Mouse (Mus musculus): ENCODE measurements around the gene Eif4g3.
"Not testable (repeated sequence)": the region's sequence is repeated elsewhere in the genome, so short reads cannot be mapped to it uniquely, and the experiment has no call there.

Eif4g3 gene

DNA sequence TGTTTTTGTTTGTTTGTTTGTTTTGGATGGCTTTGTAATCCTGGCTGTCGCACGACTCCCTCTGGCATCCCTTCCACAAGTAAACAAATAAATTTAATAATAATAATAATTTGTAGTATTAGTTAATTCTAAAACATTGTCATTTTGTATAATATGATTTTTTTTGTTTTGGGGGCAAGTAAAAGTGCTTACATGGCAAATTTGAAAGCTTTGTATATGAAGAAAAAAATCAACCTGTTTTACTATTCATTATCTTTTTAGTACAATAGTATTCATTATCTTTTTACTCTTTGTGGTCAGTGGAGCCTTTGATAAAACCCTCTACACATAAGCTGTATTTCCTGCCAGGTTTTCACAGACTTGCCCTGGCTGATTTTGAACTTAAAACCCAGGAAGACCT is 29.9 kb downstream of the Eif4g3 start:
- no peak for DNase-seq (ENCODE audit: low spot score in 2 of 2)

DNA sequence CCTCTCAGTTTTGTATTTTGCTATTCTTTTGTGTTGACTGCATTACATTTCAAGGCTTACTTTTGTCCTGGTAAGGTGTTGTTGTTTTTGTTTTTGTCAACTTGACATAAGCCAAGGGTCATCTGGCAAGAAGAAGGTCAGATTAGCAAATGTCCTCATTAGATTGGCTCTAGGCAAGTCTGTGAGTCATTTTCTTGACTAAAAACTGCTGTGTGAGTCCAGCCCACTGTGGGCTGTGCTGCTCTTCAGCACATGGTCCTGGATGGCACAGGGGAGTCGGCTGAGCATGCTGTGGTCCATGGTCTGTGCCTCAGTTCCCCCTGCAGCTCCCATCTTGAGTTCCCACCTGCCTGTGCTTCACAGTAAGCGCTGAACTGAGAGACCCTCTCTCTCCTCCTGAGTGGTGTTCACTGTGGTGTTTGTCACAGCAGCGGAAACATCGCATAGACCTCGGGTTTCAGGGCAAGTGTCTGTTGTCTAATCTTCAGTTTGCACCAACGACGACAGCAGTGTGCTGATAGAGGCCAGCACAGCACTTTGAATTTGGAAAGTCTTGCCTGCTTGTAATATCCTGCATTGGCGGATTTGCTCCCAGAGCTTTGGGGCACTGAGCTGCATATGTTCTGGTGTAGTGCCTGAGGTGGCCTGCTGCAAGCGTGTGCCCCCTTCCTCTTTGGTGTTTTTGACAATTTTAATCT is 30.7 kb downstream of the Eif4g3 start:
- DNase-seq (ENCODE audit: low spot score in 2 of 2) = no peak

DNA sequence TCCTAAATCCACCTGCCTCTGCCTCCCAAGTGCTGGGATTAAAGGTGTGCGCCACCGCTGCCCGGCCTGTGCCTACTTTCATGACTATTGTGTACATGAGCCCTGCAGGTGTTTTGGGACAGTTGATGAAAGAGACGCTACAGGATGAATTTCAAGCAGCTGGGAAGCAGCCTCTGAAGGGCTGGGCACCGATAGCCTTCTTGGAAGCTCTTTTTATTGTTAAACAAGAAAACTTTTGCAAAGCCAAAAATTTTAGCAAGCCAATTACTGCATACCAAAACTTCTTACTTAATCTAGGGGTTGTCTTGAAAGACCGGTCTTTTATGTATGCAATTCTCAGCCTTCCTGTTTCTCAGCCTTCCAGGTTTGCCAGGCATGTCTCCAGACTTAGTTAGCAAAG is 36.3 kb downstream of the Eif4g3 start:
- DNase-seq (ENCODE audit: low spot score in 2 of 2) = no peak

DNA sequence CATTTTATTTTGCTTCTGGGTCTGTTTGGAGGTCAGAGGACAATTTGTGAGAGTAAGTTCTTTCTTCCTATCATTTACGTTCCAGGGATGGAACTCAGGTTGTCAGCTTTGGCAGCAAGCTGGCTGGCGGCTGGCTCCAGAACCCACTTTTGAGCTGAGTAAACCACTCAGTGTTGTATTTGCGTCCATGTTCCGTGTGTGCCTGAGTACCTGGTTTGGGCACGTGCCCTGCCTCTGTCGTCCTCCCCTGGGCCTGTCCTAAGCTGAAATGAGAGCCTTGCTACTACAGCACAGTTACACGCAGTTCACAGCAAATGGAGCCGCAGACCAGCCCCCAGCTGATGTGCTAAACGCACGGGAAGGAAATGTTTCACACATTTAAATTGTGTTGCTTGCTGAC is 39.0 kb downstream of the Eif4g3 start:
- no peak for DNase-seq (ENCODE audit: low spot score in 2 of 2)

DNA sequence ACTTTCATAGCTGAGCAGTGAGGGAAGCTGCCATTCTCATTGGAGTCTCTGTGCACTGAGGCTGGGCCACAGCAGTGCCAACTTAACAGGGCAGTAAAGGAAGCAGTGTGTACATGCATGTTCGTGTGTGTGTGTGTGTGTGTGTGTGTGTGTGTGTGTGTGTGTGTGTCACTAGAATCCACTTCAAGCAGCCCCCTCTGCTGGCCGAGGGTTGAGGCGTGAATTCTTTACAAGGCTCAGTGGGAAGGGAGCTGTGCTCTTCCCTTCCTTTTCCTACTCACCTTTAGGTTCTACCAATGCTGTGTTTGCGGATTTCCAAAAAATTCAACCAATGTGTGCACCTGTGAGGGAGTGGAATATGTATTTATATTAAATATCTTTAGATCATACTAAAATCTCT is 41.0 kb downstream of the Eif4g3 start:
- DNase-seq (ENCODE audit: low spot score in 2 of 2) = no peak

DNA sequence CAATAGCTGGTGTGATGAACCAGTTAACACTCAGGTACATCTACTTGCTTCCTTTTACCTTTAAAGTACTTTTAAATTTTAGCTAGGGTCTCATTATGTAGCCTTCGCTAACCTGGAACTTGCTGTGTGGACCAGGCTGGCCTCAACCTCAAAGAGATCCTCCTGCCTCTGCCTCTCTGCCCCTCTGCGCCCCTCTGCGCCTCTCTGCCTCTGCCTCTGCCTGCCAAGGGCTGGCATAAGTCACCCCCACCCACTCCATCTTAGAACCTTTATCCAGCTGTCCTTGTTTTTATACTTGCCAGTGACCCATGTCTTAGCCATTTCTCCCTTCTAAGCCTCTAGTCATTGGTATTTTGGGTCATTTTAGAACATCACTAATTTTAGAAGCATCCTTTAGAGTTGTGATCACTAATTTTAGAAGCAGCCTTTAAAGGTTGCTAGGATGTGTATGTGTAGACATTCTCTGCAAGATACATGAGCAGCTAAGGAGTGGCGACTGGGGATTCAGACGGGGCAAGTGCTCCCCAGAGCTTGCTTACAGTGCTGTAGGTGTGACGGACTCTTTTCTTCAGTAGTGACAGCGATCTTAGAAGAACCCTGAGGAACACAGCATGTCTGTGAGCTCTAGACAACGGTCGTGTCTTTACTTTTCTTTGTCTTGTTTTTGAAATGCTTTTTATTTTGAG is 42.8 kb downstream of the Eif4g3 start:
- no peak for DNase-seq (ENCODE audit: low spot score in 2 of 2)

DNA sequence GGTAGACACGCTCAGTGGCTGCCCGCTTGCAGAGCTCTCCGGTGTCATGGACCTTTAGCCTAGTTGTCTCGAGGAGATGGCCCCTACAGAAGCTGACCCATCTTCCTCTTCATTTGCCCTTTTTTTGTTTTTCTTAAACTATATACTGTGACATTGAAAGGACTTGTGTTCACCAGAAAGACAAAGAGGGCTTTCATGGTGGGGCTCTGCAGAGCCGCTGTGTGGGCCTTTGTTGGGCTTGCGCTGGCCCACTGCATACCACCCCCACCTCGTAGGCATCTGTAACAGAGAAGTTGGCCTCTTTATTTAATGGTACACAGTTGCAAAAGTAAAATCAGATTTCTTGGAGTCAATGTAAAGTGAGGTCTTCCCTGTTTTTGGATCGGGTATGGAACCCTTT is 44.3 kb downstream of the Eif4g3 start:
- DNase-seq (ENCODE audit: low spot score in 2 of 2) = no peak

DNA sequence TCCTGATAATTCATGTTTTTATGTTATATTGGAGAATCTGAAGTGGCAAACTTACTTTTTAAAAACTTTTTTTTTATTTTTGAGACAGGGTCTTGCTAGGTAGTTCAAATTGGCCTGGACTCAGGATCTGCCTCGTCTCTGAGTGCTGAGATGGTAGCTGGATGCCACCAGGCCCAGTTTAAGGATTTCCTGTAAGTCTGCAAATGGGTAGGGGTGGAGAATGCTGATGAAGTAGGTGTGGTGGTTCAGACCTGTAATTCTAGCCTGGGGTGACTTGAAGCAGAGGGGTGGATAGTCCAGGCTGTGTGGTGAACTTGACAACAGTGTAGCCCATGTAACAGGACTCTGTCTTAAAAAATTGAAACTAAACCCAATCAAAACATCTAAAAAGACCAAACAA is 45.1 kb downstream of the Eif4g3 start:
- DNase-seq (ENCODE audit: low spot score in 2 of 2) = no peak

DNA sequence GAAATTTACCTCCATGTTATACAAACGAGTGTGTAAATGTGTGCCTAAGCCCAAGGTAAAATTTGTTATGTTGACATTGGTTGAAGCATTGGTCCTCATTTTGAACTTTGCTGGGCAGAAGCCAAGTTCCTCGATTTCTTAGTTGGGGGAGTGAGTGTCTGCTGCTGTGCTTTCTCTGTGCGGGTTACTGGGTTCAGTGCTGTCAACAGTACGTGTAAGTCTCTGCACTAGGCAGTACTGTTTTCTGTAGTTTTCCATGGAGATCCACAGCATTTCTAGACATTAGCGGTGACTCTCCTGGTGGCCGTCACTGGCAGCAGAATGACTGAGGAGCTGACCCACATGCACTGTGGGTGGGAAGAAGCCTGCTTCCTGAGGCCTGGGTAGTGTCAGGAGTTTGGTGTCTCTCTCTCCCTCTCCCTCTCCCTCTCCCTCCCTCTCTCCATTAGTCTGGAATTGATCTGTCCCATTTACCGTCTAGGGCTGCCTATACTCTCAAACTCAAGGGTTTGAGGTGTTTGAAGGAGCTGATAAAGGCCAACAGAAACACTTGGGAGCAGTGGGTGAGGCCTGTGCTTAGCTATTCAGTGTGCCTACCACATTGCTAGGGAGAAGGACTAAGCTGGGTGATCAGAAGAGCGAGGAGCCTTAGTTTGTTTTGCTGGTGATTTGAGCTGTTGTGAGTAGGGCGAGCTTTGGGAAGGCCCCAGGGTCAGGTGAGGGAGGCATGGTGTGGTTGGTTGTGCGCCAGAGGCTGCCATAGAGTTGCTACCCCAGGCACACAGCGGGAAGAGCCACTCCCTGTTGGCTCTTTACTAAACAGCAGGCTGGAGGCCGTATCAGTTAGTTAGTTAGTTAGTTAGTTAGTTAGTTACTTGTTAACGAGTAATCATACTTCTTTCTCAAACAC is 45.8 kb downstream of the Eif4g3 start:
- DNase-seq (ENCODE audit: low spot score in 2 of 2) = no peak

DNA sequence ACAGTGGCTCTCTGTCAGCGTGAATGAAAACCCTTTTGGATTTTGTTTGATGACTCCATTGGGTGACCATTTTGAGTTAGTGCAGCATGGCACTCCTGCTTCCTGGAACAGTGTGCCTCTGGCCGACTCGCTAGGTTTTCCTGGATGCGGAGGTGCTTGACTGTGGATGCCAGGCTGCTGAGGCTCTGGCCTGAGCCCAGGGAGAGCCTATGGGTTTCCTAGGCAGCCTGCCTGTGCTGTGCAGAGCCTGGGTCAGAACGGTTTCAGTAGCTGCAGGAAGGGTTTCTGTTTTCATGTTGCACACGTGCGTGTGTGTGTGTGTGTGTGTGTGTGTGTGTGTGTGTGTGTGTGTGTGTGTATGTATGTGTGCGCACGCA is 46.4 kb downstream of the Eif4g3 start:
- no peak for DNase-seq (ENCODE audit: low spot score in 2 of 2)

DNA sequence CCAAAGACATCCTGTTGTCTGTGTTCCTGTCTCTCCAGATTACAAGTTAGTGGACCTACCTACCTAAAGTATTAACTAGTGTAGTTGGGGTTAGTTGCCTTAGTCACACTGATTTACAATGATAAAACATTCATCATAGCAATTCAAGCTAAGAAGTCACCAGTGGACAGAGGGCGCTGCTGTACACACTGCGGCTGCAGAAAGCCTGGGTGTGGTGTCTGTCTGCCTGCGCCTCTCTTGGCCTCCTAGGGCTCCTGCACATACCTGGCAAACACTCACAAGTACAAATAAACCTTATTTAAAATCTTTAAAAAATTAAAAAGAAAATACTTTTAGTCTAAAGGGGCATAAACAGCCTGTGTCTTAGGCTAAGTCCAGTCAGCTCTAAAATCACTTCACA is 47.8 kb downstream of the Eif4g3 start:
- DNase-seq (ENCODE audit: low spot score in 2 of 2) = no peak

DNA sequence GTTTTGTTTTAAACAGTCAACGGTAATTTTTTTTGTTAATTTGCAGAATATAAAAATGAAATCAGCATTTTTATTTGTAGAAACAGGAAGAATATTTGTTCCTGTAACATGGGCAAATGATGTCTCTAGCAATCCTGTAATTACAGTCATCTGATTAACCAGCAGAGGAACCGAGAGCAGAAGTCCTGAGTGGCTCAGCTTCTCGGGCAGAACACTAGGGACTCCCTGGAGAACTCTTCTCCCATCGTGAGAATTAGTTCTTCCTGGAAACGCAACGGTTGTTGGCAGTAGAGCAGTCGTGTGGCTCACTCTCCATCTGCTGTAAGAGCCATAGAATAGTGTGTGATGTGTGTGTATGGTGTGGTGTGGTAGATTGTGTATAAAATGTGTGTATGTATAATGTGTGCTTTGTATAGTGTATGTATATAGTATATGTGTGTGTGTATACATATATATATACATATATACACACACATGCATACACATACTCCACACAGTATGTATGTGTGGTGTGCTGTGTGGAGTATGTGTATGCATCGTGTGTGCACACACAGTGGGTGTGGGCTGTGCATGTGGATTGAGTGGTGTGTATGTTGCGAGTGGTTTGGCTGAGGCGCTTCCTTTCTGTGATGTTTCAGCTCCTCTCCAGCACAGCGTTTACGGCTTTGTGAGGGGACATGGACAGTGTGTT is 48.9 kb downstream of the Eif4g3 start:
- DNase-seq (ENCODE audit: low spot score in 2 of 2) = no peak

DNA sequence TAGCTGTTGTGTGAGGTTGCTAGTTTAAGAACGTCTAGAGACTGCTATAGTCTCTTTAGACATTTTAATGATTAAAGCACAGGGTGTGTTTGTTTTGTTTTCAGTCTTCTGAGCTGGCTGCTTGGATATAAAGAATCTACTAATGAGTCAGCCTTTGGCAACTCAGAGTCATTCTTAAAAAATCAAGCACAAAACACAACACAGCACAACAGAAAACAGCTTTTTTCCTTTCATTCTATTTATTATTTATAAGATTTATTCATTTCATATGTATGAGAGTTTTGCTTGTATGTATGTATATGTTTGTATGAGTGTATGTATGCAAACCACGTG is 49.4 kb downstream of the Eif4g3 start:
- no peak for DNase-seq (ENCODE audit: low spot score in 2 of 2)

DNA sequence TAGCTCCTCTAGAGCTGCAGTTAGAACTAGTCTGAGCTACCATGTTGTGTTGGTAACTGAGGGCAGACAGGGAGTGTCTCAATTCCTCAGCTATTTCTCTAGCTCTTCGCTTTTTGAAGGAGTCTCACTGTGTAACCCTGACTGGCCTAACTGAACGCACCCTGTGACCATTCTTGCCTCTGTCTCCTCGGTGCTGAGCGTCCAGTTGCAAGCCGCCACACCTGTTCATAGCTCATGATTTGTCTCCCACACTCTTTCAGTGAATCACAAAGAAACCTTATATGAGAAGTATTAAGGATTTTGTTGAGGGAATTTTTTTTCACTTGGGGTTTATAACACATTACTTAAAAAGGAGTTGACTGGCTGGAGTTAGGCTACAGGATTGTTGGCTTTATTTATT is 49.8 kb downstream of the Eif4g3 start:
- no peak for DNase-seq (ENCODE audit: low spot score in 2 of 2)

DNA sequence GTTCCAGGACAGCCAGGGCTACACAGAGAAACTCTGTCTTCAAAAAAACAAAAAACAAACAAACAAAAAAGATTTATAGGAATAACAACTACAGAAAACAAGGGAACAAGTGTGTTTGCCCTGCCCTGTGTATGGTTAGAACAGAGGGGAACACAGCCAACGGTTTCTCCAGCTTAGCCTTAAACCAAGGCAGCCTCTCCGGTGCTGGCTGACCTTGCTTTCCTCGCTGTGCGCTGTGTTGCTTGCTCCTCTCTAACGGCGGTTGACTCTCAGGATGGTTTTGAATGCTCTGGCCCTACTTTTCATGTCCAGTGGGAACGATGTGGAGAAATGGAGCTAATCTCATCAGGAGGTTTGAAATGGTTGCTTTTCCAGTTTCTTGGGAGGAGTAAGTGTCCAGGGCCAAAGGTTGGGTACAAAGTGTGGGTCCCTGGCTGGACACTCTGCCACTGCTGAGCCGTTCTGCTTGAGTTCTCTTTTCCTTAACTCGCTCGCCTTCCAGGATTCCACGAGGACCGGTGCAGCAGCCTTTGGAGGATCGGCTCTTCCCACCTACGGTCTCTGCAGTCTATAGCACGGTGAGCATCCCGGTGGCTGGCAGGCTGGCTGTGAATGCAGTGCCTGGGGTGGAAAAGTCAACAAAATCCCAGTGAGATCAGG is 52.1 kb downstream of the Eif4g3 start:
- DNase-seq (ENCODE audit: low spot score in 2 of 2) = no peak

DNA sequence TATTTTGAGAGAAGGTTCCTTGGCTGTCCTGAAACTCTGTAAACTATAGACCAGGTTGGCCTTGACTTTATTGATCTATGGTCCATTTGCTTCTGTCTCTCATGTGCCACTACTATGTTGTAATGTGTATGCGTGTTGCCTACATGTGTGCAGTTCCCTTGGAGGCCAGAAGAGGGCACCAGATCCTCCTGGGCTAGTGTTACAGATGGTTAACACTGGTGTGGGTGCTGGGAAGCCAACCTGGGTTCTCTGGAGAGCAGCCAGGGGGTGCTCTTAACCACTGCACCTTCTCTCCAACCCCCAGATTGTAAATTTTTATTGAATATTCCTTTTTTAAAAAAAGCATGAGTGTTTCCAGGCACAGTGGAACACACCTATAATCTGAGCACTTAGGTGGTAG is 53.0 kb downstream of the Eif4g3 start:
- DNase-seq (ENCODE audit: low spot score in 2 of 2) = peak in 1 of 2 experiments; percentile 15

DNA sequence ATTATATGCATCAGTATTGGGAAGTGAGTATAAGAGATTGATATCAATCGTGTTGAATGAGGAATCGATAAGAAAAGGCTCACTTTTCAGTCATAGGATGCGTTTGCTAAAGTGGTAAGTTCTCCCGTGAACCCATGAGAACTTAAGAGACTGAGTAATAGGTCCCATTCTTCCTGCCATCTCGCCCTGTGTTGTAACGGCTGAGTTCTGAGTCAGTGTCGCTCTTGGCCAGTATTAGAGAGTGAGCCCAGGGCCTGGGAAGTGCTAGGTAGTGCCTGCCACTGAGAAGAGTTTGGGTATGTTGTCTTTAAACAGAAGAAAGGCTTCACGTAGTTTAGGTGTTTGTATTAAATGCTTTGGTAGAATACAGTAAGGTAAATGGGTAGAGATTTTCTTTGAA is 53.5 kb downstream of the Eif4g3 start:
- DNase-seq (ENCODE audit: low spot score in 2 of 2) = no peak

DNA sequence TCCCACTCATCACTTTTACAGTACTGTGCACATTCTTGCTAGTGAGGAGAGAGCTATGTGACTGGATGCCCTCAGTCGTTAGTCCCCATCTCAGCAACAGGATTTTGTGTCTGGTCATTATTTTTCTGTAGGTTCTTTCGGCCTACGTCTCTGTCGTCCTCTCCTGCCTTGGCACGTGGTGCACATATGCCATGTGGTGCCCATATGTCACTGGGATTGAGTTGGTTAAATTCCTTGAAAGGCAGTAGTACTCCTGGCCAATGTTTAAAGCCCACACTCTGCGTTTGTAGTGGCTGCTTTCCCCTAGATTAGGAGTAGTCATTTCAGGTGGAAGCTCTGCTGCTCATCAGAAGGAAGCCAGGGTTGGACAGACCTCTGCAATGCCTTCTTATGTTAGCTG is 56.7 kb downstream of the Eif4g3 start:
- DNase-seq (ENCODE audit: low spot score in 2 of 2) = no peak

DNA sequence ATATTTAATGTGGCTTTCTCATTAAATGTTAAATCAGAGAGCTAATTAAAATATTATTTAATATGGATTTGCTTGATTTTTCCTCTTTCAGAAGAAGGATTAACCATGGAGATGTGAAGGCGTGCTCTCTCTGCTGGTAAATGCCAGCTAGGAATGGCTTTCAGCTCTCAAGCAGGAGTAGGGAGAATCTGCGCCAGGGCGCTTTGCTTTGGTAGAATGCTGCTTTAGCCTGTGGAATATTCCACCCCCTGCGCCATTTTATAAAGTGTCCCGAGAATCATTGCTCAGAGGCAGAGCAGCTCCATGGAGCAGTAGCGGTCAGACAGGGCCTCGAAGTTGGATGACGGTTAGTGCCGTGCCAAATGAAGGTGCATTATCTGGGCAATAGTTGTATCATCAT is 58.7 kb downstream of the Eif4g3 start:
- no peak for DNase-seq (ENCODE audit: low spot score in 2 of 2)

DNA sequence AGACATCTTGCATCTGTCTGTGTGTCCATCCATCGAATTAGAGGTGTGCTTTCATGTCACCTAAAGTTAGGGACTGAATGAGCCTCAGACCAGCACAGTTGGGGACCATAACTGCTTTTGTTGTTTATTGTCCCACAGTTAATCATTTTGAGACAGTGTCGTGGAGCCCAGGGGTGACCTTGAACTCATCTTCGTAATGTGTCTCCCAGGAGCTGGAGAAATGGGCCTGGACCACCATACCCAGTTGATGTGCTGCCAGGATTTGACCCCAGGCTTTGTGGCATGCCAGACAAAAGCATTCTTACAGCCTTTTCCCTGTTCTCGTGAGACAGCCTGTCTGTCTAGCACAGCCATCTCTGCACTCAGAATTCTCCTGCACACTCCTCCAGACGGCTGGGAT is 63.8 kb downstream of the Eif4g3 start:
- no peak for DNase-seq (ENCODE audit: low spot score in 2 of 2)

DNA sequence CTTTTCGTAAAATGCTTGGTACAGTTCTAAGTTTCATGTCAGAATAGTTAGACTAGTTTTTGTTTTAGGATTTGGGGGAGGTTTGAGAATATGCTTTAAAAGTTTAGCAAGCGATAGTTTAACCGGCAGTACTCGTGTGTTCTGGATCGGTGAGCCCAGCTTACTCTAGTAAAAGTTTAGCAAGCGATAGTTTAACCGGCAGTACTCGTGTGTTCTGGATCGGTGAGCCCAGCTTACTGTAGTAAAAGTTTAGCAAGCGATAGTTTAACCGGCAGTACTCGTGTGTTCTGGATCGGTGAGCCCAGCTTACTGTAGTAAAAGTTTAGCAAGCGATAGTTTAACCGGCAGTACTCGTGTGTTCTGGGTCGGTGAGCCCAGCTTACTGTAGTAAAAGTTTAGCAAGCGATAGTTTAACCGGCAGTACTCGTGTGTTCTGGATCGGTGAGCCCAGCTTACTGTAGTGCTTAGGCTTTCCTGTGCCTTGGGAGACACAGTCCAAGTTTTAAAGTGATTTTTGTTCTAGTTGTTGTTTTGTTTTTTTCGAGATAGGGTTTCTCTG is 64.5 kb downstream of the Eif4g3 start:
- DNase-seq (ENCODE audit: low spot score in 2 of 2) = not testable (repeated sequence)
